Mouse (Mus musculus) midbrain, embryonic 16.5 days (tissue): ENCODE results near the gene 4931429L15Rik. TPM values are rescaled to one million over a fixed set of nuclear protein-coding genes. Genes with fewer than 3 reads are reported as not detected.
A peak's percentile ranks its signal among the peaks of the same experiment; 100 is the strongest.
"Not testable (repeated sequence)": the region's sequence is repeated elsewhere in the genome, so short reads cannot be mapped to it uniquely, and the experiment has no call there.

Experiments used
- ATAC-seq: fragments of 200-750 bp; cut with Nextera tagmentation; 2 replicates; pipeline ENCODE4 v1.8.0; 2017; ENCODE audit warnings: moderate TSS enrichment
- H3K27ac ChIP-seq: fragments of 300-500 bp; sonication (generic); 2 replicates; pipeline ENCODE4 v1.5.1; 2014; ENCODE audit warnings: mild to moderate bottlenecking, low read length, mixed read lengths
- H3K27me3 ChIP-seq: fragments of 300-500 bp; sonication (generic); 2 replicates; pipeline ENCODE4 v1.6.1; 2014; ENCODE audit warnings: low read depth, low read length, mixed read lengths; ENCODE audit not compliant: control insufficient read depth, insufficient read depth
- H3K36me3 ChIP-seq: fragments of 300-500 bp; sonication (generic); 2 replicates; pipeline ENCODE4 v1.6.1; 2014; ENCODE audit warnings: mild to moderate bottlenecking, low read length, moderate library complexity, mixed read lengths; ENCODE audit not compliant: control insufficient read depth, insufficient read depth
- H3K4me1 ChIP-seq: fragments of 300-500 bp; sonication (generic); 2 replicates; pipeline ENCODE4 v1.6.1; 2014; ENCODE audit warnings: mild to moderate bottlenecking, low read length, mixed read lengths; ENCODE audit not compliant: control insufficient read depth, insufficient read depth
- H3K4me2 ChIP-seq: fragments of 300-500 bp; sonication (generic); 2 replicates; pipeline ENCODE4 v1.6.1; 2014; ENCODE audit warnings: mild to moderate bottlenecking, low read length, mixed read lengths
- H3K4me3 ChIP-seq: fragments of 300-500 bp; sonication (generic); 2 replicates; pipeline ENCODE4 v1.5.1; 2014; ENCODE audit warnings: low read depth, mild to moderate bottlenecking, low read length, moderate library complexity, mixed read lengths
- H3K9ac ChIP-seq: fragments of 300-500 bp; sonication (generic); 2 replicates; pipeline ENCODE4 v1.6.1; 2014; ENCODE audit warnings: low read depth, low read length, mixed read lengths
- H3K9me3 ChIP-seq: fragments of 300-500 bp; sonication (generic); replicated peaks from 2 replicates; pipeline ENCODE4 v1.6.1; 2014; ENCODE audit warnings: mild to moderate bottlenecking, low read length, mixed read lengths; ENCODE audit not compliant: control insufficient read depth, poor library complexity, severe bottlenecking
- WGBS: fragments of 180-500 bp; shearing (Covaris S2); extraction: QIAGEN DNeasy Blood & Tissue Kit; methylation state at CpG from one replicate; pipeline ENCODE4 v1.1.7; 2014; 5-methylcytosine and 5-hydroxymethylcytosine counted together
- polyA plus RNA-seq: library from polyadenylated mRNA; unstranded; fragments of >200 nt; fragmentation: Nextera tagmentation; extraction: Ambion mirVana; gene quantifications from 2 replicates; pipeline ENCODE4 v1.2.1, GENCODE M21; 2015

Gene 4931429L15Rik
- not detected in 2 replicates for polyA plus RNA-seq

DNA sequence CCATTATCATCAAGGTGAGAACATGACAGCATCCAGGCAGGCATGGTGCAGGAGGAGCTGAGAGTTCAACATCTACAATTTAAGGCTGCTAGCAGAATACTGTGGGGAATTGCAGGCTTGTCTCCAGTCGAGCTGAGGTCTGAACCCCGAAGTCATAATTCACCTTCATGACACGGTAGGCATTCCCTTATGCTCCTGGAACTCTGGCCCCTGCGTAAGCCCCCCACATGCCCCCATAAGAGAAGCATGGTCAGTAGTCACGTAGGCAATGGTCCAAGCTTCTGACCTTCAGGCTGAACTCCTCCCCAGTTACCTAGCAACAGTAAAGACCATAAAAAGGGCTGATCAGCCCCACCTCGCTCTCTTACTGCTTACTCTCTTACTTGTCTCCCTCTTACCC is at the start of gene 4931429L15Rik:
4931429L15Rik (minus strand) TSS at position 101 of the 400 bp plus-strand sequence.
- WGBS = 82% methylated on average over 6 of the region's 6 CpGs
- H3K9ac ChIP-seq = not testable (repeated sequence)

DNA sequence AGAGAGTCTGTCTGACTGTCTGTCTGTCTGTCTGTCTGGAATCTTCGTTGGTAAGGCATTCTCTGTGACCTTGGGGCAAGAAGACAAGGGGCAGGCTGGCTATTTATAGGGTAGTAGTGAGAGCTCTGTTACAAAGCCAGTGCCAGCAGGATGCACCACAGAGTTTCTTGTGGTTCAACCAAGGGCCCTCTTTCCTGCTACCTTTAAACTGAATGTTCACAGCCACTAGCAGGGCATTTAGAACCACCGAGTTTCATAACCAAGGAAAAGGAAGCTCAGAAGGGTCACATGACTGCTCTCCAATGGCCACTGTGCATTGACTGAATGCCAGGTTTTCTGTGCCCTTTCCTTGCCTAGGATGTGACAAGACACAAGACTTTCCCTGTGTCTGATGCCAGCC is 42.7 kb upstream of the 4931429L15Rik start:
- Histone ChIP-seq H3K9ac (no peak overlapping the region), H3K27ac (no peak overlapping the region), H3K4me2 (no peak overlapping the region), H3K36me3 (no peaks in the 10 kb centered on the region), H3K4me1 (no peaks in the 10 kb centered on the region), H3K27me3 (no peaks in the 10 kb centered on the region), H3K9me3 (peaks cover 3% of the 10 kb centered on the region; the same call in 1 of the 2 replicates), H3K4me3 (no peak overlapping the region)
- WGBS = 68% methylated on average over 2 of the region's 2 CpGs
- ATAC-seq = no peak

More for the DNA sequence above, at the start of gene 4931429L15Rik:
- H3K27ac ChIP-seq, H3K36me3 ChIP-seq, H3K4me3 ChIP-seq, ATAC-seq, H3K9me3 ChIP-seq, H3K27me3 ChIP-seq, H3K4me2 ChIP-seq: not testable (repeated sequence)
- peaks cover 16% of the 10 kb centered on the region for H3K4me1 ChIP-seq

DNA sequence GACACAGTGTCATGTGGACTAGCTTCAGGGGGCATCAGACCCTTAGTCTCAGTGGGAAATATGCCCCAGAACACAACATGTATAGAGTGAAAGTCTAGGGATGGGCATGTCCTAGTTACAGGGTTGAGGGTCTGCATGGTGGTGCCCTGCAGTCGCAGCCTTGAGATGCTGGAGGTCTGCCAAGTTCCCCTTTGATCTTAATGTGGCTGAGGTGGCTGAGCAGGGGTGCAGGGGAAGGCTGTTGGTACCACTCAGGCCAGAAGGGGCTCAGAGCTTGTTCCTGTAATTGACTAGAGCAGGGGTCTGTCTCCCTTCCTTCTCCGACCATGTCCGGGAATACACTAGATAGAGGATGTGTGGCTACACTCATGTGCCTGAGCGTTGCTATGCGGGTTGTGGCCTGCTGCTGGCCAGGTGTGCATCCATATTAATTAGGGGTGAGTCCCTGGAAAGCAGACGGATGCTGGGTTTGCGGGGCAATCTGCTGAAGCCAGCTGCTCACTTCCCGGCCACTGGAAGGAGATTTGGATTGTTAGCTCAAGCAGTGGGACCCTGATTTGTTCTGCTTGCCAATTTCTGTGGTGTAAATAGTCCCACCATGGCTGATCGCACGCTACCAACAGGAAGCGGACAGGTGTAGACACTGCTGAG is 41.8 kb upstream of the 4931429L15Rik start:
- H3K4me3 ChIP-seq = no peak overlapping the region
- H3K9ac ChIP-seq = no peak overlapping the region
- H3K27ac ChIP-seq = no peak overlapping the region
- peaks cover 3% of the 10 kb centered on the region; the same call in 1 of the 2 replicates for H3K9me3 ChIP-seq
- no peaks in the 10 kb centered on the region for H3K4me1 ChIP-seq
- H3K36me3 ChIP-seq = no peaks in the 10 kb centered on the region
- WGBS = 47% methylated on average over 11 of the region's 11 CpGs
- no peaks in the 10 kb centered on the region for H3K27me3 ChIP-seq
- no peak overlapping the region for H3K4me2 ChIP-seq
- no peak for ATAC-seq

DNA sequence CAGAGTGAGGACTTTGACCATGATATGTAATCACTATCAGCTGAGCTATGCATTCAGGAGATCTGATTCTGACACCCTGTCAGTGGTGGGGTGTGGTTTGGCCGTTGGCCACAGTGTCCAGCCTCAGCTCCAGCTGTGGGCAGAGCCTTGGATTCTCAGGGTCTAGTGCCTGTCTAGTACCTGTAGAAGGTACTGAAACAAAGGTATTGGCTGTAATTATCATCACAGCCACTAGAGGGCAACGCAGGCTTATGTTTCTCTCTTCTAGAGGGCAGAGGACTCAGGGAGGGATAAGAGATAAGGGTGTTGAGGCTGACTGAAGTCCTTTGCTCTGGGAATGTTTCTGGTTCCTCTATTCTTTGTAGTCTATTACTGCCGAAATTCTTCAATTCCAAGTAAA is 34.2 kb upstream of the 4931429L15Rik start:
- peak; percentile 73 for ATAC-seq
- 4% methylated on average over 3 of the region's 3 CpGs for WGBS

DNA sequence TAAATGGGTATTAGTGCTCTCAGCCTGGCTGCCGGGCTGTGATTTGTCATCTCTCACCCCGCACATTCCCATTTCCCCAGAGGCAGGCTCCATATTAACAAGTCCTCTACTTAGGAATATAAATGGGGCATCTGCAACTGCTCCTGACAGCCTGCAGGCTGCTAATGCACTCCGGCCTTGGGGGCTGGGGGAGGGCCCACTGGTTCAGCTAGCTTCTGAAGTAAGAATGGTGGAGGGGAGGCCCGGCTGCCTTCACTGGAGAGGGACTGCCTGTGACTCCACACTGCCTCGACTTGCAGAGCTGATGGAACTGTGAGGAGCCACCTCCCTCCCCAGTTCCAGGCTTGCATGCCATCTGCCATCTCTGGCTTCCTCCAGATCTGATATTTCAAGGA is 33.5 kb upstream of the 4931429L15Rik start:
- Histone ChIP-seq H3K4me1 (peaks cover 14% of the 10 kb centered on the region; the same call in 1 of the 2 replicates), H3K36me3 (no peaks in the 10 kb centered on the region), H3K4me3 (no peak overlapping the region), H3K9ac (no peak overlapping the region), H3K27me3 (no peaks in the 10 kb centered on the region), H3K9me3 (no peaks in the 10 kb centered on the region), H3K27ac (no peak overlapping the region), H3K4me2 (no peak overlapping the region)
- 9% methylated on average over 5 of the region's 5 CpGs for WGBS
- ATAC-seq = peak; percentile 51; the same call in 1 of the 2 replicates

More for the DNA sequence above, 34.2 kb upstream of the 4931429L15Rik start:
- no peak overlapping the region for H3K4me3 ChIP-seq
- H3K27me3 ChIP-seq = no peaks in the 10 kb centered on the region
- no peak overlapping the region for H3K9ac ChIP-seq
- no peaks in the 10 kb centered on the region for H3K36me3 ChIP-seq
- H3K4me2 ChIP-seq = no peak overlapping the region
- no peaks in the 10 kb centered on the region for H3K9me3 ChIP-seq
- peaks cover 14% of the 10 kb centered on the region; the same call in 1 of the 2 replicates for H3K4me1 ChIP-seq
- no peak overlapping the region for H3K27ac ChIP-seq

DNA sequence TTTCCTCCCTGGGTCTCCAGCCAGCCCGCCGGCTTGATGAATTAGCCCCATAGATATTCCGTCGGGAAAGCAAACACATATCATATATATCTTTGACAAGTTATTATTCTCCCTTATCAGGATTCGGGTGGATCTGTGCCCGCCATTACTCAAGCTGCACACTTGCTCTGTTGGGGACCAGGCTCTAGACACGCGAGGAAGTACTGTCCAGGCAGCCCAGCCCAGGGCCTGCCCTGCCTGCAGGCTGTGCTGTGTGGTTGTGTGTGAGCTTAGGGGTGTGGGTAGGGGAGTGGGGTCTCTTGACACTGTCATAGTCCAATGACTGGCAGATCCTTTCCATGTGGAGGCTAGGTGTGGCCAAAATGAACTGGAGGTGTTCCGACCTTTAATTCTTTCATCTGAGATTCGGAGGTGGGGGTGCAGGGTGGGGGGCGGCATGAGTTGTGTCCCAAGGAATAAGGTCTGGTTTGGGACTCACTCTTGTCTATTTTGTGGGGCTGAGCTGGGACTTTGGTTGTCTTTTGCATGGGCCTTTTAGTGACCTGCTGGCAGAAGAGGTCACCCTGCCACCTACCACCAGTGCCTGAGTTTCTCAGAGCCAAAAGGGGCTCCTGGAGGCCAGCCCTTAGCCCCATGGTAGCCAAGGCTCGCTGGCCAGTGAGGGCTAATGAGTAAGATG is 33.0 kb upstream of the 4931429L15Rik start:
- no peaks in the 10 kb centered on the region for H3K9me3 ChIP-seq
- no peaks in the 10 kb centered on the region for H3K27me3 ChIP-seq
- peaks cover 14% of the 10 kb centered on the region; the same call in 1 of the 2 replicates for H3K4me1 ChIP-seq
- 56% methylated on average over 12 of the region's 12 CpGs for whole genome bisulfite sequencing
- H3K4me3 ChIP-seq = no peak overlapping the region
- no peak overlapping the region for H3K4me2 ChIP-seq
- H3K36me3 ChIP-seq = no peaks in the 10 kb centered on the region
- peak; percentile 52; the same call in 1 of the 2 replicates for ATAC-seq
- H3K9ac ChIP-seq = no peak overlapping the region
- no peak overlapping the region for H3K27ac ChIP-seq

DNA sequence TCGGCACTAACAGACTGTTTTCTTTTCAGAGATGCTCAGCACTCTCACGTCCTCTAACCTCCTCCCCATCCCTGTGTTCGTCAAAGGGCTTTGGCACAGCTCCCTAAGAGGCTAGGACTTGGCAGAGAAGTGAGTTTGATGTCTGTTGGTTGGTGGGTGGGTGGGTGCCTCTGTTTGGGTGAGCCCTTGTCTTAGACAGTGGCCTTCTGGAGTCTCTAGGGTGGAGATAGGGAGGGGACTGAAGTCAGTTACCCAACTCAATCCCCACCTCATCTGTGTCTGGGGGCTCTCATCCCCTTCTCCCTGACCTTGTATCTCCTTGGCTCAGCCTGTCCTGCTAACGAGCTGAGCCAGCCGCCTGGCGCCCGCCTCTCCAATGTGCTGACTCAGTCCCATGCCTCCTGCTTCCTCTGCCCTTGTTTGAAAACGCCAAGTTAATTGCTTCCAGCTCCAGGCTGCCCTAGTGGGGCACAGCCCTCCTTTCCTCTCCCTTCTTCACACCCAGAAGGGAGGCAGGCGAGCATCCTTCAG is 30.7 kb upstream of the 4931429L15Rik start:
- Histone ChIP-seq H3K27me3 (no peaks in the 10 kb centered on the region), H3K9ac (no peak overlapping the region), H3K4me1 (peaks cover 14% of the 10 kb centered on the region; the same call in 1 of the 2 replicates), H3K4me2 (no peak overlapping the region), H3K27ac (no peak overlapping the region), H3K9me3 (no peaks in the 10 kb centered on the region), H3K4me3 (no peak overlapping the region), H3K36me3 (no peaks in the 10 kb centered on the region)
- WGBS = 24% methylated on average over 9 of the region's 9 CpGs
- ATAC-seq = 0 out of 2 replicates have a peak, but pooled peaks have one; percentile 27

DNA sequence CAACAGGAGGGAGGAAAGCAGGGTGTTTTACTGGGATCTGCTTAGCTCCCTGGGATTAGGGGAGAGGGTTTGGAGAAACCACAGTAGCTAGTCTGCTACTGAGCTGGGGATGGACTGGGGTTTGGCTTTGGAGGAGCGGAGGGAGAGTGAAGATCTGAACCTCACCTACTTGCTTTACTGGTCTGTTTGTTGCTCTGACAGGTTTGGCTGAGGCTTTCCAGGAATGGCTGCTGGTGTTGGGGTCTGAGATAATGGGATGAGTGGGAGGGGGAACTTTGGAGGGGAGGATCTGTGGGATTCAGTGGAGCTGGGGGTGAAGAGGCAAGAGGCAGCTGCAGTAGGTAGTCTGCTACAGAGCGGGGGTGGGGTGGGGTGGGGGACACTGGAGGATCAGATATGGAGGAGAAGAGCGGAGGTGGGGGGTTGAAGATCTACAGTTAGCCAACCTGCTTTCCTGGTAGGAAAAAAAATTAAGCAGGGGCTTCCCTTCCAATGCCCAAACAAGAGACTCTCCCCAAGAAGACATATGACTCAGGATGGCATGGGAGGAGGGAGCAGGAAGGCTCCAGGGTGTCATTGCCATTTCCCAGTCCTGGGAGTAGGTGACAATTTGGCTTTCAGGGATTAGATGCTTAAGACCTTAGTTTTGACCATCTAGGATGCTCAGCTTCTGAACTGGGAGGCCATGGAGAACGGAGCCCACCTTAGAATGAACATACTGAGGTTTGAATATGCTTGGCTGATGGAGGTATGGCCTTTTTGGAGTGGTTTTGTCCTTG is 26.3 kb upstream of the 4931429L15Rik start:
- Histone ChIP-seq H3K9me3 (no peaks in the 10 kb centered on the region), H3K36me3 (no peaks in the 10 kb centered on the region), H3K27ac (no peak overlapping the region), H3K4me3 (no peak overlapping the region), H3K9ac (no peak overlapping the region), H3K4me1 (peaks cover 4% of the 10 kb centered on the region; the same call in 1 of the 2 replicates), H3K27me3 (no peaks in the 10 kb centered on the region), H3K4me2 (no peak overlapping the region)
- WGBS = 88% methylated on average over 4 of the region's 4 CpGs
- no peak for ATAC-seq
